Mouse (Mus musculus): ENCODE measurements around the gene Prdm10. TPM values are rescaled to one million over a fixed set of nuclear protein-coding genes. Genes with fewer than 3 reads are reported as not detected.

The Prdm10 gene
- polyA plus RNA-seq, 1 experiment, result 0.84 TPM

DNA sequence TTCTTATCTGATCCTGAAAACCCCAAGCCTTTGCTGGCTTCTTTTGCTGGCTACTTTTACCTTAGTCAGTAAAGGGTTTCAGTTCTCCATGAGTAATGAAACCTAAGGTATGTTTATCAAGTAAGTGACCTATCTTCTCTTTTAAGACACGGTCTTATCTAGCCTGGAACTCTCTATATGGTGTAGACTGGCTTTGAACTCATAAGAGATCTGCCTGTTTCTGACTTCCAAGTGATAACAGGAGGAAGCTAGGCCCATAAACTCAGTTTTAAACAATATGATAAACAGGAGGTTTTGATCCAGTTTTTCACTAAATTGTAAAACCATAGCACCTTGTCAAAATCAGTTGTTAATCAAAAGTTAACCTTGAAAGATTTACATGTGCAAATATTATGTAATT is 33.5 kb downstream of the Prdm10 start:
- Histone ChIP-seq H3K4me3 (replicated peaks) (no peak overlapping the region), H3K36me3 (replicated peaks; ENCODE audit: low read length) (peaks cover 7% of the 10 kb centered on the region), H3K4me1 (0 out of 2 replicates have a peak, but pooled peaks cover 3% of the 10 kb centered on the region), H3K9me3 (peaks cover 8% of the 10 kb centered on the region), H3K27me3 (replicated peaks) (peaks cover 3% of the 10 kb centered on the region)
- TF ChIP-seq GATA1 (IDR thresholded peaks at IDR 0.05; ENCODE audit: borderline replicate concordance, low read length), result no peak
- TF ChIP-seq FLI1 (IDR thresholded peaks at IDR 0.05; ENCODE audit: low read length), result no peak

DNA sequence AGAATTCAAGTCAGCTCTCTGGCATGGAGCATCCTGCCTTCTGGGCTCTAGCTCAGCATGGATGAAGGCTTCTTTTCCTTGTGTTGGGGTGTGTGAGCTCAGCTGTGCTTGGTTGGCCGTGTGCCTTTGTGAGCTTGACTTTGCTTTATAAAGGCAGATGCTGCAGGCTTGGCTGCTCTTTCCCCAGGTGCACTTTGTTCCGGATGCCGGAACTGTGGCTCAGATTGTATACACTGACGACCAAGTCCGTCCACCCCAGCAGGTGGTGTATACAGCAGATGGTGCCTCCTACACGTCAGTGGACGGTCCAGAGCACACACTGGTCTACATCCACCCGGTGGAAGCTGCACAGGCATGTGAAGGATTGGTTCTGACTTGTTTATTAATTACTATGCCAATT is 35.6 kb downstream of the Prdm10 start:
- H3K27me3 ChIP-seq (replicated peaks), result peaks cover 2% of the 10 kb centered on the region
- TF ChIP-seq GATA1 (IDR thresholded peaks at IDR 0.05; ENCODE audit: borderline replicate concordance, low read length) (no peak), FLI1 (IDR thresholded peaks at IDR 0.05; ENCODE audit: low read length) (no peak)
- 0 out of 2 replicates have a peak, but pooled peaks cover 3% of the 10 kb centered on the region for H3K4me1 ChIP-seq
- peaks cover 7% of the 10 kb centered on the region for H3K36me3 ChIP-seq (replicated peaks; ENCODE audit: low read length)
- no peak overlapping the region for H3K4me3 ChIP-seq (replicated peaks)
- peaks cover 8% of the 10 kb centered on the region for H3K9me3 ChIP-seq

DNA sequence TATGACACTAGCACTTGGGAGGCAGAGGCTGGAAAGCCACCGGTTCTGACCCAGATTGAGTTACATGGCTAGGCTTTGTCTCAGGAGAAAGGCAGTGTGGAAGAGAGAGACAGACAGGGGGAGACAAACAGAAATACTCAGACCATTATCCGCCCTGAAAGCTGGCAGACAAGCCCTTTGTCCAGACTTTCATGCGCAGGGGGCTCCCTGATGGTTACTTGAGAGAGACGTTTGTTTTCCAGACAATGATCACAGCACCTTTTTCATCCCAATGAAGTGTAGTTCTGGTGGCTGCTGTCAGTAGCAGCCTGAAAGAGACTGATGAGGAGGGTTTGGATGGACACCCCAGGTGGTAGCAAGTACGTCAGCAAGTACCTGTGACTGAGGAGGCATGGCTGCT is 38.6 kb downstream of the Prdm10 start:
- TF ChIP-seq FLI1 (IDR thresholded peaks at IDR 0.05; ENCODE audit: low read length) (no peak), GATA1 (IDR thresholded peaks at IDR 0.05; ENCODE audit: borderline replicate concordance, low read length) (no peak)
- Histone ChIP-seq H3K4me1 (no peaks in the 10 kb centered on the region), H3K9me3 (no peaks in the 10 kb centered on the region), H3K36me3 (replicated peaks; ENCODE audit: low read length) (peaks cover 6% of the 10 kb centered on the region), H3K27me3 (replicated peaks) (no peaks in the 10 kb centered on the region), H3K4me3 (replicated peaks) (no peak overlapping the region)

DNA sequence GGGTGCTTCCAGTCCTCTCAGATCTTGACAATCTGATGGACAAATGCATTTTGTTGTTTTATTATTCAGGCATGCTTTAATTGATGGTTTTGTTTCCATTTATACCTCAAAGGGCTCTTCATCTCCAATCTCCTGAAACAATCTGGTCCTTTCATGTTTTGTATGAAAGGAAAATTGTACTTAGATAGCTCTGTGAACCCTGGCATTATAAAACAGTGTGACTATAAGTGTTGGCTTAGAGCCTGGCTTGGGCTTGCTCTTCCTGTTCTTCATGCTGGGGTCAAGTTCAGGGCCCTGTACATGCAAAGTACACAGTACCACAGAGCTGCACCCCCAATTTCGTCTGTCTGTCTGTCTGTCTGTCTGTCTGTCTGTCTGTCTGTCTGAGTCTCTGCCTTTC is 40.4 kb downstream of the Prdm10 start:
- TF ChIP-seq FLI1 (IDR thresholded peaks at IDR 0.05; ENCODE audit: low read length) (no peak), GATA1 (IDR thresholded peaks at IDR 0.05; ENCODE audit: borderline replicate concordance, low read length) (no peak)
- Histone ChIP-seq H3K4me1 (no peaks in the 10 kb centered on the region), H3K36me3 (replicated peaks; ENCODE audit: low read length) (peaks cover 10% of the 10 kb centered on the region), H3K4me3 (replicated peaks) (no peak overlapping the region), H3K9me3 (no peaks in the 10 kb centered on the region), H3K27me3 (replicated peaks) (no peaks in the 10 kb centered on the region)

DNA sequence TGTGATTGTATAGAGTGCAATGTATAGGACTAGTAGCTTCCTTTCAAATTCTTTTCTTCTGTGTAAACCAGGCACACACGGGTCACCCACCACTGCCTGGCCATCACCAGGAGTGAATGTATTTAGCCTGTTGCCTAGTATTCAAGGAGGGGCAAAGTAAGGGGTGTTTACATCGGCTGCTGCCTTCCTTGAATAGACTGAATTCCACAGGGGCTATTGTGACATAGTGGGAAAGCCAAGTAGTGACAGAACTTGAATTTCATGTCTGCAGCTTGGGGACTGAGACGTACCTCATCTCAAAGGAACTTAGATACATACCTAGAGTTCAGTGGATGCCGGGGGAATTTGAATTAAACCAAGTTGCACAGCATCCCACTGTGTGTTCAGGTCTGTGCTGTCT is 41.2 kb downstream of the Prdm10 start:
- Histone ChIP-seq H3K4me3 (replicated peaks) (no peak overlapping the region), H3K27me3 (replicated peaks) (no peaks in the 10 kb centered on the region), H3K36me3 (replicated peaks; ENCODE audit: low read length) (peaks cover 10% of the 10 kb centered on the region), H3K4me1 (no peaks in the 10 kb centered on the region), H3K9me3 (no peaks in the 10 kb centered on the region)
- TF ChIP-seq FLI1 (IDR thresholded peaks at IDR 0.05; ENCODE audit: low read length) (no peak), GATA1 (IDR thresholded peaks at IDR 0.05; ENCODE audit: borderline replicate concordance, low read length) (no peak)

DNA sequence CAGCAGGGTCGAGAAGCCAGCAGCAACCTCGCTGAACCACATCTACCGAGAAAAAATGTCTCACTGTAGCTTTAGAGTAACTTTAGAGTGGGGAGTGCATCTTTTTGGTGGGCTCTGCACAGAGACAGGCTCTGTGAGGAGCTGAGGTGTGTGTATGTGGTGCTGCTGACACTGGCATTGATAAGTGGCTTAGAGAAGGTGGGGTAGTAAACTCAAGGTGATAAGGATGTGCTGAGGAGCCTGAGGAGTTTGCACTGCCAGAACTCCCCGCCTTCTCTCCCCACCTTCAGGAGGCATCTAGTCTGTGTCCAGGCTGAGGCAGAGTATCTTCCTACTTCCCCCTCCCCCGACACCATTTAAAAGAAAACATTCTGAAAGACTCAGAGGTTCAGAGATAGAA is 41.8 kb downstream of the Prdm10 start:
- no peaks in the 10 kb centered on the region for H3K4me1 ChIP-seq
- H3K27me3 ChIP-seq (replicated peaks), result no peaks in the 10 kb centered on the region
- H3K9me3 ChIP-seq, result no peaks in the 10 kb centered on the region
- no peak for TF ChIP-seq FLI1 (IDR thresholded peaks at IDR 0.05; ENCODE audit: low read length)
- TF ChIP-seq GATA1 (IDR thresholded peaks at IDR 0.05; ENCODE audit: borderline replicate concordance, low read length), result no peak
- peaks cover 12% of the 10 kb centered on the region for H3K36me3 ChIP-seq (replicated peaks; ENCODE audit: low read length)
- H3K4me3 ChIP-seq (replicated peaks), result no peak overlapping the region

DNA sequence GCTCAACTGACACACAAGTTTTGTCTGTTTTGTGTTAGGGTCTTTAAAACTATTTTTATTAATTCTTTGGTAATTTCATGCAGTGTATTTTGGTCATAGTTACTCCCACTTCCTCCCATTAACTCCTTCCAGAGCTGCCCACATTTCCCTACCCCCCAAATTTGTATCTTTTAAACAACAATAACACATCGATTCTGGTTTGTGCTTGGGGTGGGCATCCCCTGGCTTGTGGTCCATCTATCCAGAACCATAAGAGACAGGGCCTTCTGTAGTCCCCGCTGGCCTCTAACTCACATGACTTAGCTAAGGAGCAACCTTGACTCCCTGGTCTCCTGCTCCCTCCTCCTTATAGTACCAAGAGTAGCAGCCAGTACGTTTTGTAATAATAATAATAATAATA is 50.5 kb downstream of the Prdm10 start:
- no peaks in the 10 kb centered on the region for H3K9me3 ChIP-seq
- no peaks in the 10 kb centered on the region for H3K4me1 ChIP-seq
- H3K4me3 ChIP-seq (replicated peaks), result no peak overlapping the region
- no peaks in the 10 kb centered on the region for H3K27me3 ChIP-seq (replicated peaks)
- peaks cover 40% of the 10 kb centered on the region for H3K36me3 ChIP-seq (replicated peaks; ENCODE audit: low read length)
- no peak for TF ChIP-seq FLI1 (IDR thresholded peaks at IDR 0.05; ENCODE audit: low read length)
- TF ChIP-seq GATA1 (IDR thresholded peaks at IDR 0.05; ENCODE audit: borderline replicate concordance, low read length), result no peak

DNA sequence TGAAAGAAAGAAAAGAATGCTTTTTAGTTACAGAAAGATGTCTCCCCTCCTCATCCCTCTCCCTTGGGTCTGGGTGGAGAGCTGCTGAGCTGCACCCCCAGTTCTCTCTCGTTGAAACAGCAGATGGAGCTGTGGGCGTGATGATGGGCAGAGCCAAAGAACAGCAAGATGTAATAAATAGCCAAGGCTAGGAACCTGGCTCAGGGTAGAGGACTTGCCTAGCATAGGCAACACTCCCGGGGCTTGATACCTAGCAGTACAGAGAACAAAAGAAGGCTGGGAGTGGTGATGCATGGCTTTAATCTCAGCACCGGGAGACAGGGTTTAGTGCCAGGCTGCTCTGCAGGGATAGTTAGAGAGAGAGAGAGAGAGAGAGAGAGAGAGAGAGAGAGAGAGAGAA is 50.9 kb downstream of the Prdm10 start:
- Histone ChIP-seq H3K9me3 (no peaks in the 10 kb centered on the region), H3K36me3 (replicated peaks; ENCODE audit: low read length) (peaks cover 40% of the 10 kb centered on the region), H3K27me3 (replicated peaks) (no peaks in the 10 kb centered on the region), H3K4me1 (no peaks in the 10 kb centered on the region), H3K4me3 (replicated peaks) (no peak overlapping the region)
- no peak for TF ChIP-seq FLI1 (IDR thresholded peaks at IDR 0.05; ENCODE audit: low read length)
- no peak for TF ChIP-seq GATA1 (IDR thresholded peaks at IDR 0.05; ENCODE audit: borderline replicate concordance, low read length)

DNA sequence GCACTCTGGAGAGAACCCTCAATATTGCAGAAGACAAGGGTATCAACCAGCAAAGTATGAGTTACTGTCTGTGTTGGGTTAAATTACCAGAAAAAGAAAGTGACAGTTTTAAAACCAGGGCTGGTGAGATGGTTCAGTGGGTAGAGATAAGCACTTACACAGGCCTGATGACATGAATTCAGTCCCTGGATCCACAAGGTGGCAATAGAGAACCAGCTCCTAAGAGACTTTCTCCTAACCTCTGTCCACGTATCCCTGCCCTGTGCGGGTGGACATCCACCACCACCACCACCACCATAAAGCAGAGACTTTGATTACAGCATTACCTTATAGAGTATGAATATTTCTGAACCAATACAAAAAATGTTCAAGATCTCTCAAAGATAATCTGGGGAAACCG is 51.6 kb downstream of the Prdm10 start:
- Histone ChIP-seq H3K9me3 (no peaks in the 10 kb centered on the region), H3K4me3 (replicated peaks) (no peak overlapping the region), H3K27me3 (replicated peaks) (no peaks in the 10 kb centered on the region), H3K36me3 (replicated peaks; ENCODE audit: low read length) (peaks cover 45% of the 10 kb centered on the region), H3K4me1 (no peaks in the 10 kb centered on the region)
- TF ChIP-seq FLI1 (IDR thresholded peaks at IDR 0.05; ENCODE audit: low read length), result no peak
- TF ChIP-seq GATA1 (IDR thresholded peaks at IDR 0.05; ENCODE audit: borderline replicate concordance, low read length), result no peak

DNA sequence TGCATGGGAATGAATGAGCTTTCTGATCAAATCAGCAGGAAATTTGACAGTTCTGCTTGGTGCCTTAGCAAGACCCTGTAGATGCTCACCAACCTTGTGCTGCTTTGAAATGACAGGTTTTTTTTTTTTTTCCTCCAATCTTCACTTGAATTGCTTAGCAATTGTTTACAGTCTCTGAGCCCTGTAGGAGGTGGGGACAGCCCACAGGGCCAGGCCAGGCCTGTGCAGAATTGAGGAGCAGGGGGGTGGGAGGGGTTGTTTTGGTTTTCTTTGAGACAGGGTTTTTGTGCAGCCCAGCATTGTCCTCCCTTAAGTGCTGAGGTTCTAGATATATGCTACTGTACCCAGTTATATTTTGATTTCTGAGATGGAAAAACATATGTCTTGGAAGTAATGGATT is 52.5 kb downstream of the Prdm10 start:
- TF ChIP-seq GATA1 (IDR thresholded peaks at IDR 0.05; ENCODE audit: borderline replicate concordance, low read length) (no peak), FLI1 (IDR thresholded peaks at IDR 0.05; ENCODE audit: low read length) (no peak)
- H3K9me3 ChIP-seq, result no peaks in the 10 kb centered on the region
- peaks cover 39% of the 10 kb centered on the region for H3K36me3 ChIP-seq (replicated peaks; ENCODE audit: low read length)
- H3K4me1 ChIP-seq, result no peaks in the 10 kb centered on the region
- no peak overlapping the region for H3K4me3 ChIP-seq (replicated peaks)
- H3K27me3 ChIP-seq (replicated peaks), result no peaks in the 10 kb centered on the region

DNA sequence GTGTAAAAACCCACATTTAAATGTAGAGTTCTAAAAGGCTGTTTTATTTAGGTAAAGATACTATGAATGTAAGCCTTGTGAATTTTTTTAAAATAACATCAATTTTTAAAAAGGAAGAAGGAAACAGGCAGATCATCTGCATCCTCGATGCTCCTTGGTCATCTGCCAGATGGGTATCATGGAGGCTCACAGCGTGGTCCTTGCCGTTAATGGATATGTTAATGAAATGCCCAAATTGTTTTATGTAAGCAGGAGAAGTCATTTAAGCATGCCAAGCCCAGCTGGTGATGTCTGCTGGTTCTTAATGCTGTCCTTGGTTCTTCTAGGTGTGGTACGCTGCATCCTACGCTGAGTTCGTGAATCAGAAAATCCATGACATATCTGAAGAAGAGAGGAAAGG is 54.7 kb downstream of the Prdm10 start:
- Histone ChIP-seq H3K4me1 (no peaks in the 10 kb centered on the region), H3K9me3 (no peaks in the 10 kb centered on the region), H3K27me3 (replicated peaks) (no peaks in the 10 kb centered on the region), H3K4me3 (replicated peaks) (no peak overlapping the region), H3K36me3 (replicated peaks; ENCODE audit: low read length) (peaks cover 23% of the 10 kb centered on the region)
- no peak for TF ChIP-seq GATA1 (IDR thresholded peaks at IDR 0.05; ENCODE audit: borderline replicate concordance, low read length)

Data from megakaryocyte, embryonic 14.5 days (primary cell).